Mouse (Mus musculus) liver, embryonic 12.5 days (tissue): Measurements from ENCODE around the gene Tubgcp2. TPM values are rescaled to one million over a fixed set of nuclear protein-coding genes. Genes with fewer than 3 reads are reported as not detected.
A peak's percentile ranks its signal among the peaks of the same experiment; 100 is the strongest.

Experiments
- ATAC-seq: fragments of 200-750 bp; cut with Nextera tagmentation; 2 replicates; pipeline ENCODE4 v1.8.0; 2017; ENCODE audit warnings: moderate number of reproducible peaks, mild to moderate bottlenecking, moderate library complexity
- H3K27ac ChIP-seq: fragments of 300-500 bp; sonication (generic); 2 replicates; pipeline ENCODE4 v1.5.1; 2016; ENCODE audit warnings: mild to moderate bottlenecking
- H3K27me3 ChIP-seq: fragments of 300-500 bp; sonication (generic); replicated peaks from 2 replicates; pipeline ENCODE4 v1.6.1; 2016; ENCODE audit warnings: mild to moderate bottlenecking, moderate library complexity
- H3K36me3 ChIP-seq: fragments of 300-500 bp; sonication (generic); 2 replicates; pipeline ENCODE4 v1.6.1; 2016; ENCODE audit warnings: mild to moderate bottlenecking, moderate library complexity
- H3K4me1 ChIP-seq: fragments of 300-500 bp; sonication (generic); 2 replicates; pipeline ENCODE4 v1.6.1; 2016
- H3K4me2 ChIP-seq: fragments of 300-500 bp; sonication (generic); 2 replicates; pipeline ENCODE4 v1.6.1; 2016; ENCODE audit warnings: mild to moderate bottlenecking, moderate library complexity
- H3K4me3 ChIP-seq: fragments of 300-500 bp; sonication (generic); 2 replicates; pipeline ENCODE4 v1.5.1; 2016; ENCODE audit warnings: mild to moderate bottlenecking, moderate library complexity
- H3K9ac ChIP-seq: fragments of 300-500 bp; sonication (generic); 2 replicates; pipeline ENCODE4 v1.6.1; 2016; ENCODE audit warnings: mild to moderate bottlenecking, moderate library complexity
- H3K9me3 ChIP-seq: fragments of 300-500 bp; sonication (generic); replicated peaks from 2 replicates; pipeline ENCODE4 v1.6.1; 2016; ENCODE audit warnings: mild to moderate bottlenecking, moderate library complexity
- WGBS: fragments of 180-500 bp; shearing (Covaris S2); methylation state at CpG from one replicate; pipeline ENCODE4 v1.1.7; 2016; ENCODE audit not compliant: insufficient replicate concordance; 5-methylcytosine and 5-hydroxymethylcytosine counted together
- polyA plus RNA-seq: library from polyadenylated mRNA; unstranded; fragments of >200 nt; fragmentation: Nextera tagmentation; extraction: Ambion mirVana; gene quantifications from 2 replicates; pipeline ENCODE4 v1.2.1, GENCODE M21; 2016

The Tubgcp2 gene
- polyA plus RNA-seq, 1 experiment from 2014 or later = 38.3 TPM

DNA sequence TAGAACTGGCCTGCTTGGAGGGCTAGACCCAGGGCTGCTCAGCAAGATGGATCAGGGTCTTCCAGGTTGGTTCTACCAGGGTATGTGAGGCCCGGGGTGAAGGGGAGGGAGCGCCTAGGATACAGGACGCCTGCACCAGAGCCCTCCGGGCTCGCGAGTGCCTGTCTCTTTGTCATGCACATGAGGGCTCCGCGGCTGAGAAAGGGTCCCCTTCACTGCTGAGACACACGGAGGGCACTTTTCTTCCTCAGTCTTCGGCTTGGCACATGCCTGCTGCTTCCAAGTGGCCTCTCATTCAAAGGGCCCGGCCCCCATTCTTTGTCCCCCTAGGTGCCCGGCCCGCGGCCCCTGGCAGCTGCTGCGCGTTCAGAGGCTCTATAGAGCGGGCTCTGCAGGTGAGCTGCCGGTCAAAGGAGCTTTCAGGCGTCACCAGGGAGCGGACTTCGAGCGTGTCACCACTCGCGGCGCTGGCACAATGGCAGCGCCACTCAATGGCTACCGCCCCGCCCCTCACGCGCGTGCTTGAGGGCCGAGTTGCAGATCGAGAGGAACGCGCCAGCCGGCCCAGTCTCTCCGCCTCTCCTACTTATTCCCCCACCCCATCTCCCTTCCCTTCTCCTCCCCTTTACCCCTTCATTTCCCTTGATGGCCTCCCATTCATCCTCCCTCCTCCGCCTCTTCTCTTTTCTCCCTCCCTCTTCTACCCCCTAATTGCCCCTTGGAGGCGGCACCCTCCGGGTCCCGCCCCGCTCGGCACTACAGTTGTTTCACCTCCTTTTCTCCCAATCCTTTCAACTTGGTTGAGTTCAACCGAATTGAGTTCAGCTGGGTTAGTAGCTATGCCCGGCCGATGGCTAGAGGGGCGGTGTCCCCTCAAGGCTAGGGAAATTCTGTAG lies 24.7 kb upstream of the Tubgcp2 start:
- H3K27me3 ChIP-seq = peaks cover 99% of the 10 kb centered on the region
- H3K9ac ChIP-seq = no peak overlapping the region
- no peak for ATAC-seq
- no peaks in the 10 kb centered on the region for H3K4me1 ChIP-seq
- H3K9me3 ChIP-seq = no peaks in the 10 kb centered on the region
- peak overlapping the region; percentile 20 for H3K4me3 ChIP-seq
- peak overlapping the region; percentile 48 for H3K4me2 ChIP-seq
- WGBS = 3% methylated on average over 47 of the region's 47 CpGs
- no peak overlapping the region for H3K27ac ChIP-seq
- H3K36me3 ChIP-seq = no peaks in the 10 kb centered on the region

GRCm38 (mm10) chr7:140059601-140060000 lies 23.1 kb upstream of the Tubgcp2 start:
- no peak overlapping the region for H3K27ac ChIP-seq
- H3K4me3 ChIP-seq = no peak overlapping the region
- ATAC-seq = no peak
- H3K9ac ChIP-seq = no peak overlapping the region
- H3K27me3 ChIP-seq = peaks cover 99% of the 10 kb centered on the region
- WGBS = 17% methylated on average over 4 of the region's 4 CpGs
- H3K9me3 ChIP-seq = no peaks in the 10 kb centered on the region
- no peaks in the 10 kb centered on the region for H3K36me3 ChIP-seq
- H3K4me1 ChIP-seq = no peaks in the 10 kb centered on the region
- H3K4me2 ChIP-seq = no peak overlapping the region

GRCm38 (mm10) chr7:140058528-140058927 lies 22.1 kb upstream of the Tubgcp2 start:
- Histone ChIP-seq H3K27ac (no peak overlapping the region), H3K4me2 (peak overlapping the region; percentile 58), H3K4me1 (no peaks in the 10 kb centered on the region), H3K4me3 (no peak overlapping the region), H3K9me3 (no peaks in the 10 kb centered on the region), H3K9ac (no peak overlapping the region), H3K27me3 (peaks cover 100% of the 10 kb centered on the region), H3K36me3 (no peaks in the 10 kb centered on the region)
- ATAC-seq = no peak
- WGBS = 24% methylated on average over 7 of the region's 7 CpGs

DNA sequence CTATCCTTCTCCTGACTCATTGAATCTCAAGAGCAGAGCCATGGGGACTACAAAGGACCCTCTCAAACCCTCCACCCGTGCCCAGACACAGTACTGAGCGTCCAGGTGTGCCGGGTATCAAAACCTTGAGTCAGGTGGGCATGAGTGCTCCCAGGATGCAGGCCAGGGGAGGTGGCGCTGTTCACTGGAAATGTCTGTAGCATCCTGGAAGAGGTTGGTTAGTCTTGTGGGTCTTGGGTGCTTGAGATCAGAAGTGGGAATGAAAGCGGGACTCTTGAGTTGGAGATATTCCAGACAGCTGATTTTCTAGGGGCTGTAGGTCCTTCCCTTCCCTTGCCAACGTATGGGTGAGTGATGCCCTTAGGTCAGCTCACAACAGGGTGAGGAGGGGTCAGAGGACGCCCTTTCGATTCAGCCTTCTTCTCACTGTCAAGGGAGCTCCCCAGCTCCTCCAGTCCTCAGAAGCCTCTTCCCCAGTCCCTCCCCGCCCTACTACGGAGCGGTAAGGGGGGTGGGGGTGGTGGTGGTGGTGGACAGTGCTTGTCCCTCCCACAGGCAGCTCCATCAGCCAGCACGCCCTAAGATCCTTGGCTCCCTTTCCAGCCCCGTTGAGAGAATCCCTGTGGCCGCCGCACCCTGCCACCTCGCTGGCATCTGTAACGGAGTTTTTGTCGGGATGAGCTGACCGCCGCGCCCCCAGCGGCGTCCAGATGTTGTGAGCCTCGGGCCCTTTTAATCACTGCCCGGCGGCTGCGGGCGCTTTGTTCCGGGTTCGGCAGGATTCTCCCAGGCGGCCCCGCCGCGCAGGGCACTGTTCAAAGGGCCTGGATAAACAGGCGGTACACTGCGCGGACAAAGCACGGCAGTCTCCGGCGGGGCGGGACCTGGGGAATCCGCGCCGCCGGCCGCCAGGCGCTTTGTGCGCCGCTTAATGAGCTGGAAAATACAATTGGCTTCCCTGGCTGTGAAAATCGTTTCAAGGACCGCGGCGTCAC lies 21.2 kb upstream of the Tubgcp2 start:
- Histone ChIP-seq H3K27ac (no peak overlapping the region), H3K4me2 (peak overlapping the region; percentile 58), H3K4me3 (peak overlapping the region; percentile 37), H3K4me1 (no peaks in the 10 kb centered on the region), H3K27me3 (peaks cover 100% of the 10 kb centered on the region), H3K9me3 (no peaks in the 10 kb centered on the region), H3K9ac (no peak overlapping the region), H3K36me3 (no peaks in the 10 kb centered on the region)
- 4% methylated on average over 53 of the region's 53 CpGs for WGBS
- ATAC-seq = no peak

GRCm38 (mm10) chr7:140054124-140054523 lies 17.7 kb upstream of the Tubgcp2 start:
- no peak overlapping the region for H3K4me3 ChIP-seq
- H3K4me1 ChIP-seq = peaks cover 5% of the 10 kb centered on the region
- H3K9me3 ChIP-seq = no peaks in the 10 kb centered on the region
- no peak overlapping the region for H3K27ac ChIP-seq
- 66% methylated on average over 4 of the region's 4 CpGs for WGBS
- H3K27me3 ChIP-seq = peaks cover 100% of the 10 kb centered on the region
- no peak overlapping the region for H3K4me2 ChIP-seq
- no peak overlapping the region for H3K9ac ChIP-seq
- no peaks in the 10 kb centered on the region for H3K36me3 ChIP-seq
- ATAC-seq = no peak

DNA sequence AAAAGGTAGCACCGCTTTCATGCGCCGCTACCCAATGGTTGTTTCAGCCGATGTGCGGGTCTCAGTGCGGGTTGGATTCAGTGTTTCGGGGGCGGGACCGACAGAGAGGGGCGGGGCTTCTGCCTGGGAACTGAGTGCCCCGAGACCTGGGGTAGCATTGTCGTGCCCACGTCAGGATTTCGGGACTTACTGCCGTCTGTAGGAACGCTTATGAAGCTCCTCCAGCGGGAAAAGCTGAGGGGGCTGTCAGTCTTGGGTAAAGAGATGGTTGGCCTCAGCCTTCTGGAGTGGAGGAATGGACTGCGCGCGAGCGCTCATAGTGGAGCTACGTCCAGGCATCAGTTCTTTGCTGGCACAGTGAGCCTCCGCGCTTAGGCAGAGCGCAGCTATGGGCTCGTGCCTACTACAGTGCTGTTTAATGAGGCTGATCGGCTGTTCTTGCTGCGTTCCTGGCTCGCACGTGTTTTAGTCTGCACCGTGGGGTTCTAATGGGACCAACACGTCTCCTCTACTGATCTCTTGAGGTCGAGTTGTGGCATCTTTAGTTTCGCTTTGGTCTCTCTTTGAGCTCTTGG lies 12.7 kb upstream of the Tubgcp2 start:
- Histone ChIP-seq H3K4me1 (peaks cover 11% of the 10 kb centered on the region), H3K27me3 (peaks cover 100% of the 10 kb centered on the region), H3K27ac (no peak overlapping the region), H3K4me3 (peak overlapping the region; percentile 34), H3K36me3 (no peaks in the 10 kb centered on the region), H3K9me3 (no peaks in the 10 kb centered on the region), H3K9ac (no peak overlapping the region), H3K4me2 (peak overlapping the region; percentile 64)
- WGBS = 3% methylated on average over 34 of the region's 34 CpGs
- no peak for ATAC-seq

DNA sequence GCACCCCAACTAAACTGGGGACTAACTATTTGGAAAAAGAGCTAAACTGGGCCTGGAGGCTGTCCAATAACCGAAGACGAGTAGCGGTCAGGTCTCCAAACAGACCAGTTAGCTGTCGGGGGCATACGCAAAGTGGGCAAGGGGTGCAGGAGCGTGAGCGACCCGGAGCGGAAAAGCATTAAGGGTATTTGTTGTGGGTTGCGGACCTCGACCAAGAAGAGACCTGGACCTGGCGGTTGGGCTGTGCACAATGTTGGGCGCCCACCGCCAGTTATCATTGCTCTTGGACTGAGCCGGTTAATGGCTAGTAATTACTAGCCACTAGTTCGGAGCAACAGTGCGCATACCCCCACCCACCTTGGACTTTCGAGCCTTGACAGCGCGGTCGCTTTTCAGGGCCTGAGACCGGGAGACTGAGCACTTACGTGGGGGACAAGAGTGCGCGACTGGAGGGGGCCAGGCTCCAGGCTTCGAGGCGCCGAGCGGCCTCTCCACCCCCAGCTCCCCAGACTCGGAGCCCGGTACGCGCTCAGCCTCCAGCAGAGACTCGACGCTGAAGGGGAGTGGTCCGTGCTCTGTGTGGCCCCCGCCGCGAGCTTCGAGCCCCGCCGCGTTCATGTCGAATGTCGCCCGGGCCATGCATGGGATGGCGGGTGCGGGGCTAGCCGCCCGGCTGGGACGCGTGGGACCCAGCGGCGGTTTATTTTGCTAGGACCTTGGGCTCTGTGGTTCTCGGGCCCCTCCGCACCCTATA lies 12.1 kb upstream of the Tubgcp2 start, which contains the start of gene Msx3:
Gene Msx3 (minus strand): TSS at position 729 of the 754 bp plus-strand sequence.
- peak within 1 kb of the TSS; percentile 34 for H3K4me3 ChIP-seq
- H3K9ac ChIP-seq = no peak within 1 kb of the TSS
- no peak within 1 kb of the TSS for H3K27ac ChIP-seq
- peak; percentile 30; the same call in 1 of the 2 replicates for ATAC-seq
- peaks cover 96% of the 10 kb centered on the region for H3K27me3 ChIP-seq
- no peaks in the 10 kb centered on the region for H3K9me3 ChIP-seq
- H3K36me3 ChIP-seq = no peaks in the 10 kb centered on the region
- 3% methylated on average over 56 of the region's 56 CpGs for WGBS
- peaks cover 11% of the 10 kb centered on the region for H3K4me1 ChIP-seq
- H3K4me2 ChIP-seq = peak within 1 kb of the TSS; percentile 64

DNA sequence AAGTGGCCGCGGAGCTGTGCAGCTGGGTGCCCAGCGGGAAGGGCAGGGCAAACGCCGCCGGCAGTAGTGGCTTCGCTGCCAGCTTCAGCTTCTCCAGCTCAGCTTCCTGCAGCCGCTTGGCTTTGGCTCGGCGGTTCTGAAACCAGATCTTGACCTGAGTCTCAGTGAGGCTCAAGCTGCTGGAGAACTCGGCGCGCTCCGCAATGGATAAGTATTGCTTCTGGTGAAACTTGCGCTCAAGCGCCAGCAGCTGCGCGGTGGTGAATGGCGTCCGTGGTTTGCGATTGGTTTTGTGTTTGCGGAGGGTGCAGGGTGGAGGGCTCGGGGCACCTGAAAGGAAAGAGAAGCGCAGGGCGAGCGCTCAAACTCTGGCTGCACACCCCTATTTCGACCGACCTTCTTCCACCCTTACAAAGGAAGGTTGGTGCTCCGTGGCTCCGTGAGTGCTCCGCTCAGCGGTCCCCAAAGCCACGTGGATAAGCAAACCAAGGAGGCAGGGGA lies 11.4 kb upstream of the Tubgcp2 start:
- WGBS = 2% methylated on average over 33 of the region's 33 CpGs

GRCm38 (mm10) chr7:140045546-140045945 lies 9.1 kb upstream of the Tubgcp2 start:
- Histone ChIP-seq H3K9me3 (no peaks in the 10 kb centered on the region), H3K4me2 (no peak overlapping the region), H3K4me1 (peaks cover 18% of the 10 kb centered on the region), H3K27me3 (peaks cover 67% of the 10 kb centered on the region), H3K36me3 (peaks cover 6% of the 10 kb centered on the region), H3K4me3 (no peak overlapping the region), H3K9ac (no peak overlapping the region), H3K27ac (no peak overlapping the region)
- no peak for ATAC-seq
- WGBS = 57% methylated on average over 4 of the region's 4 CpGs

More for the DNA sequence above, 11.4 kb upstream of the Tubgcp2 start:
- Histone ChIP-seq H3K4me2 (peak overlapping the region; percentile 64), H3K9me3 (no peaks in the 10 kb centered on the region), H3K4me1 (peaks cover 13% of the 10 kb centered on the region), H3K36me3 (no peaks in the 10 kb centered on the region), H3K27ac (no peak overlapping the region), H3K4me3 (peak overlapping the region; percentile 34), H3K9ac (no peak overlapping the region), H3K27me3 (peaks cover 90% of the 10 kb centered on the region)
- no peak for ATAC-seq

- peak; percentile 71; the same call in 1 of the 2 replicates for ATAC-seq
- peaks cover 38% of the 10 kb centered on the region for H3K27me3 ChIP-seq
- no peaks in the 10 kb centered on the region for H3K9me3 ChIP-seq
- H3K27ac ChIP-seq = no peak overlapping the region
- 49% methylated on average over 3 of the region's 3 CpGs for WGBS
- no peak overlapping the region for H3K4me3 ChIP-seq
- peaks cover 7% of the 10 kb centered on the region for H3K4me1 ChIP-seq
- H3K9ac ChIP-seq = no peak overlapping the region
- H3K36me3 ChIP-seq = peaks cover 31% of the 10 kb centered on the region
- no peak overlapping the region for H3K4me2 ChIP-seq
These were observed 6.3 kb upstream of the Tubgcp2 start for GRCm38 (mm10) chr7:140042728-140043127.

GRCm38 (mm10) chr7:140037171-140037555 lies 694 bp upstream of the Tubgcp2 start:
- Histone ChIP-seq H3K9ac (peak overlapping the region; percentile 85), H3K4me2 (peak overlapping the region; percentile 83), H3K27ac (no peak overlapping the region), H3K4me3 (peak overlapping the region; percentile 77), H3K27me3 (no peaks in the 10 kb centered on the region), H3K9me3 (no peaks in the 10 kb centered on the region), H3K36me3 (peaks cover 56% of the 10 kb centered on the region), H3K4me1 (peaks cover 23% of the 10 kb centered on the region)
- WGBS = 63% methylated on average over 3 of the region's 3 CpGs
- no peak for ATAC-seq
